Mouse (Mus musculus) intestine, embryonic 15.5 days (tissue): Measurements from ENCODE around the gene Mei4. TPM values are rescaled to one million over a fixed set of nuclear protein-coding genes. Genes with fewer than 3 reads are reported as not detected.

Experiments used
- ATAC-seq: fragments of 200-750 bp; cut with Nextera tagmentation; 2 replicates; pipeline ENCODE4 v1.8.0; 2017; ENCODE audit warnings: moderate TSS enrichment, moderate library complexity
- H3K27ac ChIP-seq: fragments of 300-500 bp; sonication (generic); 2 replicates; pipeline ENCODE4 v1.5.1; 2015; ENCODE audit warnings: mild to moderate bottlenecking, inconsistent platforms
- H3K27me3 ChIP-seq: fragments of 300-500 bp; sonication (generic); replicated peaks from 2 replicates; pipeline ENCODE4 v1.6.1; 2015; ENCODE audit warnings: inconsistent platforms
- H3K36me3 ChIP-seq: fragments of 300-500 bp; sonication (generic); 2 replicates; pipeline ENCODE4 v1.6.1; 2015; ENCODE audit warnings: inconsistent platforms
- H3K4me1 ChIP-seq: fragments of 300-500 bp; sonication (generic); replicated peaks from 2 replicates; pipeline ENCODE4 v1.6.1; 2015; ENCODE audit warnings: inconsistent platforms
- H3K4me2 ChIP-seq: fragments of 300-500 bp; sonication (generic); replicated peaks from 2 replicates; pipeline ENCODE4 v1.6.1; 2015; ENCODE audit warnings: mild to moderate bottlenecking, inconsistent platforms
- H3K4me3 ChIP-seq: fragments of 300-500 bp; sonication (generic); replicated peaks from 2 replicates; pipeline ENCODE4 v1.5.1; 2015; ENCODE audit warnings: inconsistent platforms
- H3K9ac ChIP-seq: fragments of 300-500 bp; sonication (generic); 2 replicates; pipeline ENCODE4 v1.6.1; 2015; ENCODE audit warnings: inconsistent platforms
- H3K9me3 ChIP-seq: fragments of 300-500 bp; sonication (generic); 2 replicates; pipeline ENCODE4 v1.6.1; 2016; ENCODE audit warnings: inconsistent platforms
- WGBS: fragments of 180-500 bp; shearing (Covaris S2); methylation state at CpG from one replicate; pipeline ENCODE4 v1.1.7; 2015; 5-methylcytosine and 5-hydroxymethylcytosine counted together
- polyA plus RNA-seq: library from polyadenylated mRNA; unstranded; fragments of >200 nt; fragmentation: Nextera tagmentation; extraction: Ambion mirVana; gene quantifications from 2 replicates; pipeline ENCODE4 v1.2.1, GENCODE M21; 2015

The Mei4 gene
- polyA plus RNA-seq, 1 experiment from 2014 or later = 0.89 TPM

- no peak overlapping the region for H3K9ac ChIP-seq
- no peaks in the 10 kb centered on the region for H3K9me3 ChIP-seq
- H3K27me3 ChIP-seq = no peaks in the 10 kb centered on the region
- no peaks in the 10 kb centered on the region for H3K4me1 ChIP-seq
- 84% methylated on average over 1 of the region's 1 CpGs for WGBS
- no peak overlapping the region for H3K4me2 ChIP-seq
- H3K4me3 ChIP-seq = no peak overlapping the region
- ATAC-seq = no peak
- no peak overlapping the region for H3K27ac ChIP-seq
- no peaks in the 10 kb centered on the region for H3K36me3 ChIP-seq
Observed at GRCm38 (mm10) chr9:81966765-81967164, 103.3 kb downstream of the Mei4 start.

GRCm38 (mm10) chr9:81968935-81969334, 105.5 kb downstream of the Mei4 start:
- H3K4me2 ChIP-seq = no peak overlapping the region
- WGBS = 54% methylated on average over 2 of the region's 2 CpGs
- H3K27ac ChIP-seq = no peak overlapping the region
- no peaks in the 10 kb centered on the region for H3K9me3 ChIP-seq
- no peak for ATAC-seq
- H3K27me3 ChIP-seq = no peaks in the 10 kb centered on the region
- no peak overlapping the region for H3K9ac ChIP-seq
- no peaks in the 10 kb centered on the region for H3K4me1 ChIP-seq
- no peaks in the 10 kb centered on the region for H3K36me3 ChIP-seq
- no peak overlapping the region for H3K4me3 ChIP-seq

GRCm38 (mm10) chr9:81982461-81982860, 119.0 kb downstream of the Mei4 start:
- WGBS = 85% methylated on average over 3 of the region's 3 CpGs
- ATAC-seq = no peak

GRCm38 (mm10) chr9:82012991-82013390, 149.5 kb downstream of the Mei4 start:
- Histone ChIP-seq H3K27ac (no peak overlapping the region), H3K27me3 (no peaks in the 10 kb centered on the region), H3K36me3 (no peaks in the 10 kb centered on the region), H3K4me3 (no peak overlapping the region), H3K9ac (no peak overlapping the region), H3K4me2 (no peak overlapping the region), H3K4me1 (no peaks in the 10 kb centered on the region), H3K9me3 (no peaks in the 10 kb centered on the region)
- WGBS = 77% methylated on average over 3 of the region's 3 CpGs
- no peak for ATAC-seq

More at GRCm38 (mm10) chr9:81982461-81982860, 119.0 kb downstream of the Mei4 start:
- Histone ChIP-seq H3K4me1 (no peaks in the 10 kb centered on the region), H3K27me3 (no peaks in the 10 kb centered on the region), H3K4me3 (no peak overlapping the region), H3K36me3 (no peaks in the 10 kb centered on the region), H3K9me3 (no peaks in the 10 kb centered on the region), H3K27ac (no peak overlapping the region), H3K9ac (no peak overlapping the region), H3K4me2 (no peak overlapping the region)

- ATAC-seq = no peak
- no peak overlapping the region for H3K9ac ChIP-seq
- no peaks in the 10 kb centered on the region for H3K4me1 ChIP-seq
- H3K4me2 ChIP-seq = no peak overlapping the region
- H3K27me3 ChIP-seq = no peaks in the 10 kb centered on the region
- H3K4me3 ChIP-seq = no peak overlapping the region
- H3K27ac ChIP-seq = no peak overlapping the region
- 63% methylated on average over 1 of the region's 1 CpGs for WGBS
- H3K9me3 ChIP-seq = no peaks in the 10 kb centered on the region
- no peaks in the 10 kb centered on the region for H3K36me3 ChIP-seq
Observed at GRCm38 (mm10) chr9:82042515-82043056, 179.1 kb downstream of the Mei4 start.

GRCm38 (mm10) chr9:82044517-82044916, 181.0 kb downstream of the Mei4 start:
- Histone ChIP-seq H3K4me2 (no peak overlapping the region), H3K4me3 (no peak overlapping the region), H3K27ac (no peak overlapping the region), H3K27me3 (no peaks in the 10 kb centered on the region), H3K4me1 (no peaks in the 10 kb centered on the region), H3K9me3 (no peaks in the 10 kb centered on the region), H3K36me3 (no peaks in the 10 kb centered on the region), H3K9ac (no peak overlapping the region)
- ATAC-seq = no peak
- 72% methylated on average over 2 of the region's 2 CpGs for whole genome bisulfite sequencing

GRCm38 (mm10) chr9:82073832-82074231, 210.4 kb downstream of the Mei4 start:
- no peak overlapping the region for H3K4me3 ChIP-seq
- H3K4me1 ChIP-seq = no peaks in the 10 kb centered on the region
- WGBS = 64% methylated on average over 1 of the region's 1 CpGs
- no peaks in the 10 kb centered on the region for H3K9me3 ChIP-seq
- ATAC-seq = no peak
- no peak overlapping the region for H3K27ac ChIP-seq
- H3K27me3 ChIP-seq = no peaks in the 10 kb centered on the region
- no peaks in the 10 kb centered on the region for H3K36me3 ChIP-seq
- no peak overlapping the region for H3K4me2 ChIP-seq
- no peak overlapping the region for H3K9ac ChIP-seq

- H3K9ac ChIP-seq = no peak overlapping the region
- no peaks in the 10 kb centered on the region for H3K36me3 ChIP-seq
- no peak overlapping the region for H3K27ac ChIP-seq
- H3K4me1 ChIP-seq = no peaks in the 10 kb centered on the region
- WGBS = 88% methylated on average over 2 of the region's 2 CpGs
- H3K4me3 ChIP-seq = no peak overlapping the region
- H3K27me3 ChIP-seq = no peaks in the 10 kb centered on the region
- no peak for ATAC-seq
- no peaks in the 10 kb centered on the region for H3K9me3 ChIP-seq
- H3K4me2 ChIP-seq = no peak overlapping the region
Observed at GRCm38 (mm10) chr9:82075270-82075669, 211.8 kb downstream of the Mei4 start.

GRCm38 (mm10) chr9:82096409-82096808, 232.9 kb downstream of the Mei4 start:
- Histone ChIP-seq H3K4me1 (no peaks in the 10 kb centered on the region), H3K9ac (no peak overlapping the region), H3K27me3 (no peaks in the 10 kb centered on the region), H3K9me3 (no peaks in the 10 kb centered on the region), H3K27ac (no peak overlapping the region), H3K4me3 (no peak overlapping the region), H3K36me3 (no peaks in the 10 kb centered on the region), H3K4me2 (no peak overlapping the region)
- 71% methylated on average over 3 of the region's 3 CpGs for WGBS
- ATAC-seq = no peak

GRCm38 (mm10) chr9:82114865-82115264, 251.4 kb downstream of the Mei4 start:
- no peak overlapping the region for H3K9ac ChIP-seq
- no peaks in the 10 kb centered on the region for H3K4me1 ChIP-seq
- no peaks in the 10 kb centered on the region for H3K27me3 ChIP-seq
- no peak overlapping the region for H3K4me3 ChIP-seq
- no peaks in the 10 kb centered on the region for H3K9me3 ChIP-seq
- H3K36me3 ChIP-seq = no peaks in the 10 kb centered on the region
- WGBS = 81% methylated on average over 2 of the region's 2 CpGs
- H3K27ac ChIP-seq = no peak overlapping the region
- ATAC-seq = no peak
- no peak overlapping the region for H3K4me2 ChIP-seq

- no peaks in the 10 kb centered on the region for H3K4me1 ChIP-seq
- H3K27me3 ChIP-seq = no peaks in the 10 kb centered on the region
- H3K9me3 ChIP-seq = no peaks in the 10 kb centered on the region
- ATAC-seq = no peak
- no peak overlapping the region for H3K9ac ChIP-seq
- H3K4me2 ChIP-seq = no peak overlapping the region
- no peaks in the 10 kb centered on the region for H3K36me3 ChIP-seq
- H3K4me3 ChIP-seq = no peak overlapping the region
- H3K27ac ChIP-seq = no peak overlapping the region
Observed at GRCm38 (mm10) chr9:82136119-82136518, 272.6 kb downstream of the Mei4 start.

GRCm38 (mm10) chr9:82160143-82160542, 296.7 kb downstream of the Mei4 start:
- H3K9me3 ChIP-seq = no peaks in the 10 kb centered on the region
- 55% methylated on average over 9 of the region's 9 CpGs for WGBS
- no peaks in the 10 kb centered on the region for H3K36me3 ChIP-seq
- H3K9ac ChIP-seq = no peak overlapping the region
- H3K27ac ChIP-seq = no peak overlapping the region
- no peak for ATAC-seq
- H3K4me2 ChIP-seq = no peak overlapping the region
- H3K27me3 ChIP-seq = no peaks in the 10 kb centered on the region
- H3K4me3 ChIP-seq = no peak overlapping the region
- H3K4me1 ChIP-seq = no peaks in the 10 kb centered on the region

GRCm38 (mm10) chr9:82162415-82162814, 298.9 kb downstream of the Mei4 start:
- Histone ChIP-seq H3K4me3 (no peak overlapping the region), H3K9me3 (no peaks in the 10 kb centered on the region), H3K27me3 (no peaks in the 10 kb centered on the region), H3K27ac (no peak overlapping the region), H3K4me2 (no peak overlapping the region), H3K36me3 (no peaks in the 10 kb centered on the region), H3K9ac (no peak overlapping the region), H3K4me1 (no peaks in the 10 kb centered on the region)
- 25% methylated on average over 4 of the region's 4 CpGs for WGBS
- peak; percentile 58 for ATAC-seq
